Mouse (Mus musculus) mouse embryonic stem cell (cell line): ENCODE measurements around the gene Pttg1.

ENCODE experiments used
- in situ Hi-C, 2 experiments: fragments of 300-500 bp; cut with MboI; formaldehyde crosslinking; loops; 1 replicate in 1 of 2; 3 replicates in 1 of 2; pipeline ENCODE4 v1.14.3; 2019 to 2020; ENCODE audit warnings: low sequenced_read_pairs in 2 of 2, low pct_unique_long_range_greater_than_20kb in 1 of 2, mixed read lengths in 1 of 2; ENCODE audit not compliant: unreplicated experiment in 1 of 2

Gene Pttg1

GRCm38 (mm10) chr11:43383581-43383980 lies 42.5 kb downstream of the Pttg1 start:
- in situ Hi-C loops: no loop called here

GRCm38 (mm10) chr11:43380901-43381300 lies 45.1 kb downstream of the Pttg1 start:
- in situ Hi-C loops: no loop called here

- in situ Hi-C loops: no loop called here
Observed at GRCm38 (mm10) chr11:43379911-43380485, 46.1 kb downstream of the Pttg1 start.

- in situ Hi-C loops: no loop called here
Observed at GRCm38 (mm10) chr11:43379488-43379887, 46.6 kb downstream of the Pttg1 start.

GRCm38 (mm10) chr11:43377083-43377850 lies 48.8 kb downstream of the Pttg1 start:
- in situ Hi-C loops: no loop called here

- in situ Hi-C loops: no loop called here
Observed at GRCm38 (mm10) chr11:43376598-43376997, 49.5 kb downstream of the Pttg1 start.

GRCm38 (mm10) chr11:43374956-43375355 lies 51.1 kb downstream of the Pttg1 start:
- in situ Hi-C loops: no loop called here

- in situ Hi-C loops: no loop called here
Observed at GRCm38 (mm10) chr11:43373367-43373766, 52.7 kb downstream of the Pttg1 start.

- in situ Hi-C loops: no loop called here
Observed at GRCm38 (mm10) chr11:43371807-43372206, 54.2 kb downstream of the Pttg1 start.
